ENCODE assay signal across 35 mouse cellular contexts in genomic region chrX:70007077-70007476, GRCm38 (mm10).
"Had no signal": no experiment of that assay in that cellular context is flagged by ENCODE, and none has a peak within 500 bp of the region (broad histone marks: within the 10 kb centered on the region; RNA-seq: fewer than 3 reads in every experiment).

No protein-coding gene starts in this region.

- H3K4me3 ChIP-seq: heart, embryonic 10.5 days; heart, embryonic 12.5 days; heart, embryonic 13.5 days; heart, embryonic 15.5 days; hindbrain, embryonic 10.5 days; hindbrain, embryonic 12.5 days; hindbrain, embryonic 13.5 days; hindbrain, embryonic 15.5 days; intestine, embryonic 15.5 days; kidney, embryonic 15.5 days; layer of hippocampus, adult 2 months had no signal

- H3K27ac ChIP-seq: heart, embryonic 10.5 days; heart, embryonic 13.5 days; heart, embryonic 15.5 days; hindbrain, embryonic 10.5 days; hindbrain, embryonic 12.5 days; hindbrain, embryonic 13.5 days; hindbrain, embryonic 14.5 days; hindbrain, embryonic 15.5 days; hindbrain, postnatal 0 days; intestine, embryonic 15.5 days; kidney, embryonic 15.5 days; kidney, postnatal 0 days; layer of hippocampus, adult 2 months had no signal

- H3K9ac ChIP-seq: heart, embryonic 12.5 days; heart, embryonic 13.5 days; heart, embryonic 15.5 days; hindbrain, embryonic 12.5 days; hindbrain, embryonic 13.5 days; hindbrain, embryonic 14.5 days; hindbrain, embryonic 15.5 days; intestine, embryonic 15.5 days; kidney, embryonic 15.5 days had no signal

- DNase-seq: heart, postnatal 10 days; heart, postnatal 14 days; heart, postnatal 36 days; heart, postnatal 4 days; kidney, adult 11 months; kidney, adult 18-20 months; kidney, adult 2 months; kidney, adult 8-10 months; kidney, adult 9 months; kidney, postnatal 10 days; kidney, postnatal 14 days; kidney, postnatal 25 days; kidney, postnatal 36 days; kidney, postnatal 4 days; layer of hippocampus, adult 9-11 months; layer of hippocampus, postnatal 36 days had no signal

- H3K27me3 ChIP-seq: heart, embryonic 12.5 days; heart, embryonic 13.5 days; heart, embryonic 15.5 days; hindbrain, embryonic 12.5 days; hindbrain, embryonic 13.5 days; hindbrain, embryonic 15.5 days; intestine, embryonic 15.5 days; kidney, embryonic 15.5 days had no signal

- H3K4me1 ChIP-seq: heart, embryonic 10.5 days; heart, embryonic 12.5 days; heart, embryonic 13.5 days; heart, embryonic 15.5 days; hindbrain, embryonic 10.5 days; hindbrain, embryonic 12.5 days; hindbrain, embryonic 13.5 days; hindbrain, embryonic 15.5 days; intestine, embryonic 15.5 days; kidney, embryonic 15.5 days had no signal

- H3K9me3 ChIP-seq: heart, embryonic 10.5 days; heart, embryonic 12.5 days; heart, embryonic 13.5 days; heart, embryonic 15.5 days; hindbrain, embryonic 10.5 days; hindbrain, embryonic 12.5 days; hindbrain, embryonic 13.5 days; hindbrain, embryonic 15.5 days; intestine, embryonic 15.5 days; kidney, embryonic 15.5 days had no signal

- H3K4me2 ChIP-seq: heart, embryonic 11.5 days; heart, embryonic 12.5 days; heart, embryonic 13.5 days; heart, embryonic 15.5 days; hindbrain, embryonic 12.5 days; hindbrain, embryonic 13.5 days; hindbrain, embryonic 14.5 days; hindbrain, embryonic 15.5 days; intestine, embryonic 15.5 days; kidney, embryonic 15.5 days had no signal

- H3K36me3 ChIP-seq: heart, embryonic 10.5 days; heart, embryonic 12.5 days; heart, embryonic 13.5 days; heart, embryonic 15.5 days; hindbrain, embryonic 10.5 days; hindbrain, embryonic 12.5 days; hindbrain, embryonic 13.5 days; hindbrain, embryonic 15.5 days; intestine, embryonic 15.5 days; kidney, embryonic 15.5 days had no signal

- ATAC-seq: hindbrain, embryonic 16.5 days; hindbrain, postnatal 0 days; inflammation-experienced regulatory T-cells, adult 6 months; intestine, embryonic 15.5 days; intestine, embryonic 16.5 days; intestine, postnatal 0 days had no signal
